Mouse (Mus musculus): ENCODE results near the gene Baz2b. TPM values are rescaled to one million over a fixed set of nuclear protein-coding genes. Genes with fewer than 3 reads are reported as not detected.

Gene Baz2b
- polyA plus RNA-seq, 1 experiment from 2014 or later: 38.1 TPM

GRCm38 (mm10) chr2:60123911-60124647 is 85.6 kb downstream of the Baz2b start:
- ChIA-PET CTCF (interaction anchor here (1.2 kb wide), 1 partner anchor 9 kb away, joined by 4 read pairs; no protein-coding TSS in a partner anchor), POLR2A (interaction anchor here (0.7 to 1.0 kb wide), 2 partner anchors 31 to 85 kb away, joined by 4 to 5 read pairs; partner anchors contain the start of genes Baz2b and March7)
- no peak for TF ChIP-seq CTCF (IDR thresholded peaks at IDR 0.05)
- ATAC-seq: no peak
- in situ Hi-C loops (cut with MboI; ENCODE audit: low pct_unique_long_range_greater_than_20kb): no loop called here
- H3K27me3 ChIP-seq: no peaks in the 10 kb centered on the region
- DNase-seq (ENCODE audit: low read depth, low spot score): no peak

GRCm38 (mm10) chr2:60123061-60123874 is 86.4 kb downstream of the Baz2b start:
- no peak for ATAC-seq
- in situ Hi-C loops (cut with MboI; ENCODE audit: low pct_unique_long_range_greater_than_20kb): no loop called here
- no peaks in the 10 kb centered on the region for H3K27me3 ChIP-seq
- TF ChIP-seq CTCF (IDR thresholded peaks at IDR 0.05): no peak
- ChIA-PET CTCF (interaction anchor here (1.2 kb wide), 1 partner anchor 10 kb away, joined by 4 read pairs; no protein-coding TSS in a partner anchor), POLR2A (interaction anchor here (0.6 to 1.0 kb wide), 3 partner anchors 31 to 105 kb away, joined by 3 to 5 read pairs (median 4); partner anchors contain the start of genes Baz2b and March7)
- DNase-seq (ENCODE audit: low read depth, low spot score): no peak

GRCm38 (mm10) chr2:60122188-60122587 is 87.5 kb downstream of the Baz2b start:
- ChIA-PET POLR2A (interaction anchor here (0.6 kb wide), 2 partner anchors 106 to 254 kb away, joined by 3 read pairs; no protein-coding TSS in a partner anchor), CTCF (interaction anchor here (0.9 kb wide), 1 partner anchor 178 kb away, joined by 3 read pairs; no protein-coding TSS in a partner anchor)
- ATAC-seq: no peak
- no peaks in the 10 kb centered on the region for H3K27me3 ChIP-seq
- no peak for DNase-seq (ENCODE audit: low read depth, low spot score)
- in situ Hi-C loops (cut with MboI; ENCODE audit: low pct_unique_long_range_greater_than_20kb): no loop called here
- no peak for TF ChIP-seq CTCF (IDR thresholded peaks at IDR 0.05)

GRCm38 (mm10) chr2:60120681-60121080 is 89.0 kb downstream of the Baz2b start:
- CTCF ChIA-PET: no interaction called here
- no peaks in the 10 kb centered on the region for H3K27me3 ChIP-seq
- ATAC-seq (no peak), DNase-seq (ENCODE audit: low read depth, low spot score) (no peak)
- in situ Hi-C loops (cut with MboI; ENCODE audit: low pct_unique_long_range_greater_than_20kb): no loop called here
- POLR2A ChIA-PET: no interaction called here
- TF ChIP-seq CTCF (IDR thresholded peaks at IDR 0.05): no peak

GRCm38 (mm10) chr2:60118684-60119558 is 90.7 kb downstream of the Baz2b start:
- CTCF ChIA-PET: interaction anchor here (0.9 to 1.2 kb wide), 2 partner anchors 25 to 55 kb away, joined by 3 read pairs; no protein-coding TSS in a partner anchor
- in situ Hi-C loops (cut with MboI; ENCODE audit: low pct_unique_long_range_greater_than_20kb): no loop called here
- POLR2A ChIA-PET: interaction anchor here (0.6 to 2.0 kb wide), 3 partner anchors 8 to 124 kb away, joined by 4 to 11 read pairs (median 4); no protein-coding TSS in a partner anchor
- ATAC-seq (no peak), DNase-seq (ENCODE audit: low read depth, low spot score) (no peak)
- no peak for TF ChIP-seq CTCF (IDR thresholded peaks at IDR 0.05)
- H3K27me3 ChIP-seq: no peaks in the 10 kb centered on the region

GRCm38 (mm10) chr2:60117867-60118266 is 91.8 kb downstream of the Baz2b start:
- H3K27me3 ChIP-seq: no peaks in the 10 kb centered on the region
- ATAC-seq (no peak), DNase-seq (ENCODE audit: low read depth, low spot score) (no peak)
- no peak for TF ChIP-seq CTCF (IDR thresholded peaks at IDR 0.05)
- ChIA-PET POLR2A (interaction anchor here (0.7 to 2.0 kb wide), 2 partner anchors 9 to 53 kb away, joined by 4 to 11 read pairs; no protein-coding TSS in a partner anchor), CTCF (interaction anchor here (0.9 to 1.7 kb wide), 3 partner anchors 8 to 56 kb away, joined by 3 to 4 read pairs (median 3); no protein-coding TSS in a partner anchor)
- in situ Hi-C loops (cut with MboI; ENCODE audit: low pct_unique_long_range_greater_than_20kb): no loop called here

- in situ Hi-C loops (cut with MboI; ENCODE audit: low pct_unique_long_range_greater_than_20kb): no loop called here
- no peak for TF ChIP-seq CTCF (IDR thresholded peaks at IDR 0.05)
- POLR2A ChIA-PET: no interaction called here
- DNase-seq (ENCODE audit: low read depth, low spot score) (no peak), ATAC-seq (peak; percentile 47)
- no peaks in the 10 kb centered on the region for H3K27me3 ChIP-seq
- CTCF ChIA-PET: interaction anchor here (1.7 kb wide), 1 partner anchor 10 kb away, joined by 4 read pairs; no protein-coding TSS in a partner anchor
Measured at GRCm38 (mm10) chr2:60115891-60116554, 93.6 kb downstream of the Baz2b start.

- in situ Hi-C loops (cut with MboI; ENCODE audit: low pct_unique_long_range_greater_than_20kb): no loop called here
- DNase-seq (ENCODE audit: low read depth, low spot score) (no peak), ATAC-seq (no peak)
- CTCF ChIA-PET: no interaction called here
- no peak for TF ChIP-seq CTCF (IDR thresholded peaks at IDR 0.05)
- POLR2A ChIA-PET: no interaction called here
- H3K27me3 ChIP-seq: no peaks in the 10 kb centered on the region
Measured at GRCm38 (mm10) chr2:60114901-60115300, 94.7 kb downstream of the Baz2b start.

All from Patski (cell line).